Mouse (Mus musculus) retina, postnatal 1 day (tissue): ENCODE data around the gene Stim1.
"Not testable (repeated sequence)": the region's sequence is repeated elsewhere in the genome, so short reads cannot be mapped to it uniquely, and the experiment has no call there.

ENCODE experiments used
- DNase-seq: peaks from one replicate; pipeline ENCODE4 v3.0.0-alpha.2; 2012

Gene Stim1

GRCm38 (mm10) chr7:102370526-102370925 lies 102.9 kb downstream of the Stim1 start:
- DNase-seq = no peak

GRCm38 (mm10) chr7:102373382-102374072 lies 105.9 kb downstream of the Stim1 start:
- no peak for DNase-seq

- DNase-seq = no peak
Observed at GRCm38 (mm10) chr7:102383221-102383620, 115.6 kb downstream of the Stim1 start.

DNA sequence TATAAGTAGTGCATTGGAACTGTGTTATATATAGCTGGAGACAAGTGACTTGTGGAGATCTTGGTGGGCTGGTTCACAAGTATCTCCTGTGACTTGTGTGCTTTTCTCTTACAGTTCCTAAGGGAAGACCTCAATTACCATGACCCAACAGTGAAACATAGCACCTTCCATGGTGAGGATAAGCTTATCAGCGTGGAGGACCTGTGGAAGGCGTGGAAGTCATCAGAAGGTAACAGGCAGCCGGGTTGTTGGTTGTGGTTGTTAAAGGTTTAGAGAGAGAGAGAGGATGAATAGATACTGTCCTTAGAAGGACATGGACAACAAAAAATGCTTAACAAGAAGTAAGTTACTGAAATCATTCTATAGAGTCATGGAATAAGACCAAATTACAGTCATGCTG lies 118.4 kb downstream of the Stim1 start:
- DNase-seq = no peak

GRCm38 (mm10) chr7:102389082-102389481 lies 121.5 kb downstream of the Stim1 start:
- peak; percentile 28 for DNase-seq

DNA sequence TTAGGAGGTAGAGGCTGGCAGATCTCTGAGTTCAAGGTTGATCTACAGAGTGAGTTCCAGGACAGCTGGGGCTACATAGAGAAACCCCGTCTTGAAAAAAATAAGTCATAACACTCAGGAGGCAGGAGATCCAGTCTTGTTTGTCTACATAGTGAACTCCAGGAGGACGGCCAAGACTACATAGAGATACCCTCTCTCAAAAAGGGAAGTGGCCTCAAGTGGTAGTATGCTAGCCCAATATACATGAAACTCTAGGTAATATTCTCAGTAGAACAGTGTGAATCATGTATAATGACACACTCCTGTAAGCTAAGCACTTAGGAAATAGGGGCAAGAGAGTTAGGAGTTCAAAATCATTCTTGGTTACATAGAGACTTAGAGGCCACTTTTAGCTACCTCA lies 126.3 kb downstream of the Stim1 start:
- DNase-seq = no peak

GRCm38 (mm10) chr7:102395894-102396293 lies 128.3 kb downstream of the Stim1 start:
- DNase-seq = no peak

GRCm38 (mm10) chr7:102396331-102396730 lies 128.7 kb downstream of the Stim1 start:
- DNase-seq = no peak

- peak; percentile 41 for DNase-seq
Observed at GRCm38 (mm10) chr7:102399180-102399731, 131.7 kb downstream of the Stim1 start.

DNA sequence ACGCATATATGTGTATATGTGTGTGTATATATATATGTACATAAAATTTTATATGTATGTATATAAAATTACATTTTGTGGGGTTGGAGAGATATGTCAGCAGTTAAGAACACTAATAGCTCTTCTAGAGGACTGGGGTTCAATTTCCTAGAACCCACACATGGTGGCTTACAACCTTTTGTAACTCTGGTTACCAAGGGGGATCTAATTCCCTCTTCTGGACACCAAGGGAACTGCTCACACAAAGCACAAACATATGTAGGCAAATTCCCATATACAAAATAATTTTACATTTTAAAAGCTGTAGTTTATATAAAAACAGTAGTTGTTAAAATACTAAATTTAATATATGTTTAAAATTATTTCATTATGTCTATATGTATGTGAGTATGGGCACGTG lies 136.5 kb downstream of the Stim1 start:
- no peak for DNase-seq

GRCm38 (mm10) chr7:102407440-102407839 lies 139.8 kb downstream of the Stim1 start:
- no peak for DNase-seq

GRCm38 (mm10) chr7:102415272-102415671 lies 147.7 kb downstream of the Stim1 start:
- DNase-seq = not testable (repeated sequence)

DNA sequence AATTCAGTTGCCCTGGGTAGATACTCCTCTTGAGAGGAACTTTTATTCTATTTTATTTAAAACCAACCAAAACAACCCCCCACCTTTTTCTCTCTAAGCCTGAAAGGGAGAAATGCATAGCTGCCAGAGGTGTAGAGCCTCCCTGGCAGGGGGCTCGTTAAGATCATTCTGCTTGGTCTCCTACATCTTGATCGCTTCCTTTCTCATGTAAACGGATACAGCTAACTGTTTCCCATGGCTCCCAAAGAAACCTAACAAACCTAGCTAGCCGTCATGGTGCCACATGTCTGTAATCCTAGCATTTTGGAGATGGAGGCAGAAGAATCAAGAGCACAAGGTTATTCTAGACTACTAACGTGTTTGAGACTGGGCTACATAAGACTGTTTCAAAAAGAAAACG lies 148.2 kb downstream of the Stim1 start:
- DNase-seq = no peak

GRCm38 (mm10) chr7:102417398-102417797 lies 149.8 kb downstream of the Stim1 start:
- peak; percentile 87 for DNase-seq

DNA sequence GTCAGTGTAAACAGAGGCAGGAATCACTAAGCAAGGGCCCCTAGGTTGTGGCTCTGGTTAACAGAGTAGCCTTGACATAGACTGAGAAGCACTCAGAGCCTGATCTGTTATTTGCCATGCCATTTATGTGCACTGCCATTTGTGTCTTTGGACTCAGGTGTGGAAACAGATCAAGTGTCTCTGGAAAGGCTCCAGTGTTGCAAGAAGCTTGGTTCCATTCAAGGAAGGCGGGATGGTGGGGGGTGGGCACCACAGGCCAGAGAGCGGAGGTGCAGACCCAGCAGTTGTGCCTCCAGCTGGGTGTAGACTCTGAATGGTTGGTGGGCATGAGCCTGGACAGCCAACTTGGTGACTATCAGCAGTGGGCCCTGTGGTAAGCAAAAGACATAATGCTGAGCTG lies 154.4 kb downstream of the Stim1 start:
- no peak for DNase-seq

DNA sequence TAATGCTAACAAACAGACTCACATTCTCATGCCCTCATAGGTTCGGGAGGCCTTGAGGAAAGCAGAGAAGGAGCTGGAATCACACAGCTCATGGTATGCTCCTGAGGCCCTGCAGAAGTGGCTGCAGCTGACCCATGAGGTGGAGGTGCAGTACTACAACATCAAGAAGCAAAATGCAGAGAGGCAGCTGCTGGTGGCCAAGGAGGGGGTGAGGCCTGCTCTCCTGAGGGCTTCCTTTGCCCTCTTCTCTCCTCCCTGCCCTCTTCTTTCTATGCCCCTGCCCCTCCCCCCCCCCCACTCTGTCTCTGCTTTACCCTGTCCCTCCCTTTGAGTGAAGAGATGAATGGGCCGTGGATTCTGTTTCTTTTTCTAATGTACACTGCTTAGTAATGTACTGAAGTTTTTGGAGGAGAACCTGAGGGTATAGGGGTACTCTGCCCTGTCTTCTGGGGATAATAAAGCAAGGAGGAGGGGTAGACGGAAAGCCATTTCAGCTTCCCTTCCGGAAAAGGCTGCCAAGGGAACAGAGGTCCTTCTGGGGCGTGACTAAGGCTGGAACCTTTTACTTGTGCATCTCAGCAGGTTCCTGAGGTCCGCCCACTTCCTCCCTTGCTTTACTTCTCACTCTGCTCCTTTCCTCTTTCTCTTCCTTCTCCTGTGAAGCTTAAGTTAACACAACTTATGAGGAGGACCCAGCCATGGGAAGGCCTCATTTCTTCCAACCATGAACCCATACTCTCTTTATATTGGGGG lies 158.5 kb downstream of the Stim1 start:
- DNase-seq = no peak

GRCm38 (mm10) chr7:102434344-102434743 lies 166.7 kb downstream of the Stim1 start:
- no peak for DNase-seq

DNA sequence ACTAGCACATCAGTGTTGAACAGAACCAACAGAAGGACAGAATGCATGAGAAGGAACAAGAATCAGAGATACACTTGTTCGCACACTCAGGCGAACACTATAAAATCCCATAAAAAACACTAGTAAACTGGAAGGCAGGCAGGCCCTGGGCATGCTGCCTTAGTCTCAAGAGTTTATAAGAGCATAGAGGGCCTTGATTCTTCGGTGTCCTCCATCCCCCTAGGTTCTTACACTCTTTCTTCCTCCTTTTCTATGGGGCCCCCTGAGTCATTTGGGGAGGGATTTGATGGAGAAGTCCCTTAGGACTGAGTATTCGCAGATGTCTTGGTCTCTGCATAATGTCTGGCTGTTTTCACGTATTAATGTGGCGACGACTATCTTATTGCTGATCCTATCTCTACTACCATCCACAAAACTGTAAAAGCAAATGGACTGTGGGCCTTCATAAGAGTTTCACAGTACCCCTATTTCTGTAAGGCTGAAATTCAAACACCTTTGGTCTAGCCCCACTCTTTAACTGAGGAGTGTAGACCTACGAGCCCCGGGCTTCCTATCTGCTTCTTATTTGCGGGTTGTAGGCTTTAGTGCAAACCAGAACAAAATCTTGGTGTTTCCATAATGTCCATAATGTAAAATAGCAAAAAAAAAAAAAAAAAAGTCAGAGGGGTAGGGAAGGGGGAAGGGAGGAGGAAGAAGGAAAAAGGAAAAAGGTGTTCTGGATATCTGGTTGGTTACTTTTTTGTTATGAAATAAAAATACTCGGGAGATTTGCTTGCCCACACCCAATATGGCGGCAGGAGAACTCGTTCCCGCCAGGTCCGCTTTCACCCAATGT lies 173.4 kb downstream of the Stim1 start:
- no peak for DNase-seq

DNA sequence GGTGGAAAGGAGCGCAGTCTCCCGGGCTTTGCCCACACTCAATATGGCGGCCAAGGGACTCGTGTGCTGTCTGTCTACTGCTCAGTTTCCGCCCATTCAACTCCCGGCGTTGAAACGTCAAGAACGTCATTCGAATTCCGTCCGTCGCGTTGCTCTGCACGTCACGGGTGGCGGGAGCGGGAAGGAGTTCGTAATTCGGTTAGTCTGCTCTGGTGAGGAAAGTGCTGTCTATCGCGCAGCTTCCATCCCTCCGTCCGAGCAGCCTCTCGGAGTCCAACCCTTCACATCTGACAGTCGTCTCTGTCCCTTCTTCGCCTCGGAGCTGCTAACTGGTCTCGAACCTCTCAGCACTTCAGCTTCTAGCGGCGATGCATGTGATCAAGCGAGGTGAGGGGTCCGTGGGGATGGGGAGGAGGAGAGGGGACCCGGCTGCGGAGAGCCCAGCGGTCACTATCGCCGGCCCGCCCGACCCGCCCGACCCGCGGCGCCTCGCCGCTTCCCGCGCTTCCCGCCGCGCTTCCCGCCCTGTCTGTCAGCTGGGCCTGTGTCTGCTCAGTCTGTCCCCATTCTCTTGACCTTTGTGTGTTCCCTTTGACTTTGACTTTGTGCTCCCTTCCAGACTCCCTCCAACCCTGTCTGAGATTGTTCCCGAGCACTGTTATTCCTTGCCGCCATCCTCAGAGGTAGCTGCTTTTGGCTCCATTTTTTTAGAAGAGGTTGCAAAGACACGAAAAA lies 174.2 kb downstream of the Stim1 start, which contains the start of gene Rrm1:
Rrm1 (plus strand) TSS at position 39 of the 735 bp plus-strand sequence.
- DNase-seq = peak; percentile 98

GRCm38 (mm10) chr7:102442432-102442831 lies 174.8 kb downstream of the Stim1 start:
- peak; percentile 11 for DNase-seq

DNA sequence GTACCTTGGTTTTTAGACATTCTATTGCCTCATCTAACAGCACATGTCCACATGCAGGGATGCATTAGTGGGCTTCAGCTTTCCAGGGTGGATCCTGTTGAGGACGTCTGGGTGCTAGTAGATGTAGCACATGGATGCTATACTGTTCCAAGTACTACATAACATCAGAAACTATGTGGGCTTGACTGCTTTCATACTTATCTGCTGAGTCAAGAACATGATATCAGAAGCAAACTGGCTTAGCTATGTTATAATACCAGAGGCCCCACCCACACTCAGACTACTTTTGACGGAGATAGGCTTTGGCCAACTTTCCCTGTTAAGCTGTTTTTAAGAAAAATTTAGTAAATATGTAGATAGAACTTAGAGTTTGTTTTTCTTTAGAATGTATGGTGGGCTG lies 176.7 kb downstream of the Stim1 start:
- no peak for DNase-seq

- no peak for DNase-seq
Observed at GRCm38 (mm10) chr7:102446438-102446837, 178.8 kb downstream of the Stim1 start.
